Mouse (Mus musculus) left cerebral cortex, adult 18-20 months (tissue): ENCODE measurements around the gene Pip4k2a. TPM values are rescaled to one million over a fixed set of nuclear protein-coding genes. Genes with fewer than 3 reads are reported as not detected.

Experiments
- DNase-seq, 2 experiments: peaks; one replicate each; pipeline ENCODE4 v3.0.0; 2021 to 2022; ENCODE audit warnings: low spot score in 2 of 2, mixed read lengths in 1 of 2
- total RNA-seq, 2 experiments: library from RNA; stranded (reverse); gene quantifications; 2 replicates each; pipeline ENCODE4 v1.2.3; 2021

Pip4k2a gene
- total RNA-seq, 2 experiments from 2014 or later, result 55.5 to 56.2 TPM

GRCm38 (mm10) chr2:18928597-18929257 lies 69.2 kb downstream of the Pip4k2a start:
- DNase-seq, result no peak

GRCm38 (mm10) chr2:18928196-18928595 lies 69.7 kb downstream of the Pip4k2a start:
- no peak for DNase-seq

- DNase-seq, result peak in 1 of 2 experiments; percentile 27
Measured at GRCm38 (mm10) chr2:18923806-18924595, 73.9 kb downstream of the Pip4k2a start.

GRCm38 (mm10) chr2:18923098-18923649 lies 74.8 kb downstream of the Pip4k2a start:
- DNase-seq, result no peak

GRCm38 (mm10) chr2:18921570-18922180 lies 76.3 kb downstream of the Pip4k2a start:
- DNase-seq, result no peak

- no peak for DNase-seq
Measured at GRCm38 (mm10) chr2:18920461-18920877, 77.5 kb downstream of the Pip4k2a start.

GRCm38 (mm10) chr2:18919797-18920354 lies 78.0 kb downstream of the Pip4k2a start:
- DNase-seq, result no peak

- DNase-seq, result no peak
Measured at GRCm38 (mm10) chr2:18917838-18918237, 80.1 kb downstream of the Pip4k2a start.

- no peak for DNase-seq
Measured at GRCm38 (mm10) chr2:18917380-18917750, 80.6 kb downstream of the Pip4k2a start.

GRCm38 (mm10) chr2:18916615-18917379 lies 81.1 kb downstream of the Pip4k2a start:
- DNase-seq, result no peak

- no peak for DNase-seq
Measured at GRCm38 (mm10) chr2:18916042-18916407, 81.9 kb downstream of the Pip4k2a start.

- DNase-seq, result no peak
Measured at GRCm38 (mm10) chr2:18915372-18916041, 82.4 kb downstream of the Pip4k2a start.

- DNase-seq, result no peak
Measured at GRCm38 (mm10) chr2:18914750-18915149, 83.2 kb downstream of the Pip4k2a start.

GRCm38 (mm10) chr2:18913642-18914041 lies 84.3 kb downstream of the Pip4k2a start:
- no peak for DNase-seq

- DNase-seq, result peak; percentile 37
Measured at GRCm38 (mm10) chr2:18911251-18911934, 86.5 kb downstream of the Pip4k2a start.

- DNase-seq, result no peak
Measured at GRCm38 (mm10) chr2:18910209-18910608, 87.7 kb downstream of the Pip4k2a start.

- no peak for DNase-seq
Measured at GRCm38 (mm10) chr2:18909713-18910112, 88.2 kb downstream of the Pip4k2a start.

- no peak for DNase-seq
Measured at GRCm38 (mm10) chr2:18907269-18907668, 90.7 kb downstream of the Pip4k2a start.

- peak in 1 of 2 experiments; percentile 17 for DNase-seq
Measured at GRCm38 (mm10) chr2:18906421-18907084, 91.4 kb downstream of the Pip4k2a start.
